Mouse (Mus musculus) testis, adult 2 months (tissue): ENCODE measurements around the gene Slit1. TPM values are rescaled to one million over a fixed set of nuclear protein-coding genes. Genes with fewer than 3 reads are reported as not detected.

ENCODE experiments used
- H3K27ac ChIP-seq: fragments of 200-500 bp; 2 replicates; pipeline ENCODE4 v1.5.1; 2012; ENCODE audit warnings: low read depth, low read length; ENCODE audit not compliant: control insufficient read depth, insufficient read depth
- H3K27me3 ChIP-seq: fragments of 200-500 bp; 2 replicates; pipeline ENCODE4 v1.6.1; 2012; ENCODE audit warnings: mild to moderate bottlenecking, low read length, moderate library complexity; ENCODE audit not compliant: control insufficient read depth, insufficient read depth
- H3K36me3 ChIP-seq: fragments of 200-500 bp; 2 replicates; pipeline ENCODE4 v1.6.1; 2012; ENCODE audit warnings: mild to moderate bottlenecking, low read length; ENCODE audit not compliant: control insufficient read depth, insufficient read depth
- H3K4me1 ChIP-seq: fragments of 200-500 bp; 2 replicates; pipeline ENCODE4 v1.6.1; 2012; ENCODE audit warnings: low read length; ENCODE audit not compliant: control insufficient read depth, insufficient read depth
- H3K4me3 ChIP-seq: fragments of 200-500 bp; 2 replicates; pipeline ENCODE4 v1.5.1; 2012; ENCODE audit warnings: low read depth, mild to moderate bottlenecking, low read length, moderate library complexity, mixed read lengths; ENCODE audit not compliant: control insufficient read depth
- CTCF ChIP-seq: fragments of 200-500 bp; IDR thresholded peaks from 2 replicates; pipeline ENCODE4 v1.5.1; 2012; ENCODE audit warnings: low read depth, mild to moderate bottlenecking, inconsistent platforms, low read length, moderate library complexity; ENCODE audit not compliant: control insufficient read depth, insufficient read depth, insufficient replicate concordance
- POLR2A ChIP-seq: fragments of 200-500 bp; IDR thresholded peaks from 2 replicates; pipeline ENCODE4 v1.6.1; 2012; ENCODE audit warnings: low read depth, mild to moderate bottlenecking, inconsistent platforms, low read length, moderate library complexity; ENCODE audit not compliant: control insufficient read depth
- polyA plus RNA-seq: library from polyadenylated mRNA; depleted of rRNA; stranded (reverse); fragments of >200 nt; gene quantifications from 2 replicates; pipeline ENCODE4 v1.2.3, GENCODE M21; 2012

The Slit1 gene
- polyA plus RNA-seq, 1 experiment = 9.6 TPM

DNA sequence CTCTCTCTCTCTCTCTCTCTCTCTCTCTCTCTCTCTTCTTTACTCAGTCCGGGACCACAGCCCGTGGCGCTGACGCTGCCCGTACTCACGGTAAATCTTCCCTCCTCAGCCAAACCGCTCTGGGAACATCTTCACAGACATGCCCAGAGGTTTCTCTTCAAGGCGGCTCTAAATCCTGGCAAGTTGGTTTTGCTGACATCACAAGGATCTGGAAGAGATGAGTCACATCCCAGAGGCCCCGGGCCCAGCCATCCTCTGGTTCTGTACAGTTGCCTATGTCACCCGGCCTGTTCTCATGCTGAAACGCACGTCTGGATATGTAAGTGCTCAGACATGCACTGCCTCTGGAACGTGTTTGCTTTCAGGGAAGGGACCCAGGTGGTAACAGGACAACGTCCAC, 4.0 kb upstream of the Slit1 start:
- H3K27ac ChIP-seq = no peak overlapping the region
- H3K4me3 ChIP-seq = no peak overlapping the region
- H3K4me1 ChIP-seq = peaks cover 9% of the 10 kb centered on the region
- H3K27me3 ChIP-seq = no peaks in the 10 kb centered on the region
- H3K36me3 ChIP-seq = no peaks in the 10 kb centered on the region
- TF ChIP-seq CTCF (no peak), POLR2A (no peak)

DNA sequence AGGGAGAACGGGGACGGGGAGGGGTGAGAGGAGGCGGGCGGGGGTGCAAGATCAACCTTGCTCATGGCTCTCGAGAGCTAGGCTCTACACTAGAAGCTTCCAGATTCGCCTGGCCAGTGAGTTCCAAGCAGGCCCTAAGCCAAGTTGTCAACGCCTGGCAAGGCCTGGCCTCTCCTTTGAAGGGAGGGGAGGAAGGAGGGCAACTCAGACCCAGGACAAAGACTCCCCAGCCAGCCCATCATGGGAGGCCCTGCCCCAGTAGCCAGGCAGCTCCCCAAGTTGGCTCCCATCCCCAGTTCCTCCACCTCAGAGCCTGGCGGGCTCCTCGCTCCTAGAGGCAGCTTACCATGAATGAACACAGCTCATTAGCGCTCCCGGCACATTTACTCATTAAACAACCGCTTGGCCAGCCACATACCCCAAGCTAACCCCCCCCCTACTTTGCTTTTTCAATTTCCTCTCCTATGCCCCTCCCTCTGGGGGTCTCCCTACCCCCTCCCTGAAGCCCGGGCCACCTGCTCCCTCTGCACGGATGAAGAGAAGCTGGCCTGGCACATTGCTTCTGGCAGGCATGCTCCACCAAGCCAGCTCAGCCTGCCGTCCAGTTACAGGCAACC, 2.6 kb upstream of the Slit1 start:
- no peak overlapping the region for H3K4me3 ChIP-seq
- no peaks in the 10 kb centered on the region for H3K27me3 ChIP-seq
- H3K36me3 ChIP-seq = no peaks in the 10 kb centered on the region
- TF ChIP-seq POLR2A = no peak
- TF ChIP-seq CTCF = no peak
- peaks cover 9% of the 10 kb centered on the region for H3K4me1 ChIP-seq
- H3K27ac ChIP-seq = no peak overlapping the region

- no peaks in the 10 kb centered on the region for H3K36me3 ChIP-seq
- no peak overlapping the region for H3K4me3 ChIP-seq
- no peak for TF ChIP-seq CTCF
- no peak for TF ChIP-seq POLR2A
- peaks cover 11% of the 10 kb centered on the region for H3K4me1 ChIP-seq
- no peak overlapping the region for H3K27ac ChIP-seq
- H3K27me3 ChIP-seq = no peaks in the 10 kb centered on the region
Observed at GRCm38 (mm10) chr19:41738896-41739295, 4.6 kb downstream of the Slit1 start.

DNA sequence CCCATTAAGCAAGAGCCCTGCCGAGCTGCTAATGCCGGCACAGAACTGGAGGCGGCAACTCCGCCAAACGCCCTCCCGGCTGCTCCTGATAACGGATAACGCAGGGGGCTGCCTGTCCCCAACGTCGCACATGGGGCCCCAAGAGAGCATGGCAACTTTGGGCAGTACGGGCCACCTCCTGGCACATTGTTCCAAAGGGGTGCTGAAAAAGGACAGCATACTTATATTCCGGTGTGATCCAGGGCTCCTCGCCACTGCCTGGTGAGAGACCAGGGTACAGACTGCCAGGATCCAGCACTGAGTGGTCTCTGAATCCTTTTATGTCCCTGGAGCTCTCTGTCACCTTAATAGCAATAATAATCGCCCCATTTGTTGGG, 5.0 kb downstream of the Slit1 start:
- no peaks in the 10 kb centered on the region for H3K27me3 ChIP-seq
- no peaks in the 10 kb centered on the region for H3K36me3 ChIP-seq
- H3K4me3 ChIP-seq = no peak overlapping the region
- H3K4me1 ChIP-seq = peaks cover 10% of the 10 kb centered on the region
- no peak overlapping the region for H3K27ac ChIP-seq
- TF ChIP-seq POLR2A = no peak
- no peak for TF ChIP-seq CTCF

DNA sequence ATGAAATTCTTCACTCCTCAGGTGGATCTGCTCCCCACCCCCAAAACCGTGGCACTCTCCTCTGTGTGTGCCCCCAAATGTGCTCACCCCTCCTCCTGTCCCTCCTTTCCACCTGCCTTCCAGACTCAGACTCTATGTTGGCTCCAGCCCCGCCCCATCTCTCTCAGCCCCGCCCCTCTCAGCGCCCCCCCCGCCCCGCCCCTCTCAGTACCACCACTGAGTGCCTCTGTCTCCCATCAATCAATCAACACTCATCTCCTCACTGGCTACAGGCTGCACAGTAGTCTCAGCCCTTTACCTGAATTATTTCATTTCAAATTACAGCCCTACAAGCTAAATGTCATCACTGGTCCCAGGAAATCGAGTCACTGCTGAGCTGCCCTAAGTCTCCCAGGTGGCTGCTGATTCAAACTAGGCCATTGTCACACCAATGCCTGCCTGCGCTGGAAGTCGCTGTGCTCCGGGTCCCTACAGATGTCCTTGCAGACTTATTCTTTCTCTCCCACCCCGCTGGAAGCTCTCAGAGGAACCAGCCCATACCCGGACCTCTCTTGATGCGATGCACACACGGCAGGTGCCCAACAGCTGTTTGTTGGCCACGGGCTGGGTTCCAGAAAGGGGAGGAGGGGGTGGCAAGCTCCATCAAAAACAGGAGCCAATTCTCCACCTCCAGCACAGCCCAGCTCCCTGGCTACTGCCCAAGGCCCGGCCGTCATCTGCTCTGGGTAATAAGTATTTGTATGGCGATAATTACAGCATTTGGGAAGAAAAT, 5.6 kb downstream of the Slit1 start:
- Histone ChIP-seq H3K36me3 (no peaks in the 10 kb centered on the region), H3K27ac (no peak overlapping the region), H3K4me3 (no peak overlapping the region), H3K4me1 (peaks cover 4% of the 10 kb centered on the region), H3K27me3 (no peaks in the 10 kb centered on the region)
- TF ChIP-seq CTCF (no peak), POLR2A (no peak)

- H3K4me1 ChIP-seq = peaks cover 2% of the 10 kb centered on the region; the same call in 1 of the 2 replicates
- H3K27ac ChIP-seq = no peak overlapping the region
- TF ChIP-seq CTCF = no peak
- TF ChIP-seq POLR2A = no peak
- no peaks in the 10 kb centered on the region for H3K36me3 ChIP-seq
- H3K27me3 ChIP-seq = no peaks in the 10 kb centered on the region
- no peak overlapping the region for H3K4me3 ChIP-seq
Observed at GRCm38 (mm10) chr19:41734685-41735084, 8.8 kb downstream of the Slit1 start.

GRCm38 (mm10) chr19:41725491-41725890, 18.0 kb downstream of the Slit1 start:
- Histone ChIP-seq H3K27me3 (no peaks in the 10 kb centered on the region), H3K4me3 (no peak overlapping the region), H3K36me3 (no peaks in the 10 kb centered on the region), H3K27ac (no peak overlapping the region), H3K4me1 (no peaks in the 10 kb centered on the region)
- TF ChIP-seq POLR2A (no peak), CTCF (no peak)
